Mouse (Mus musculus) spleen, adult 12 weeks (tissue): ENCODE measurements around the gene Ell.

Source experiments
- DNase-seq: peaks from one replicate; pipeline ENCODE4 v3.0.0; 2022; ENCODE audit warnings: low spot score

Ell gene

DNA sequence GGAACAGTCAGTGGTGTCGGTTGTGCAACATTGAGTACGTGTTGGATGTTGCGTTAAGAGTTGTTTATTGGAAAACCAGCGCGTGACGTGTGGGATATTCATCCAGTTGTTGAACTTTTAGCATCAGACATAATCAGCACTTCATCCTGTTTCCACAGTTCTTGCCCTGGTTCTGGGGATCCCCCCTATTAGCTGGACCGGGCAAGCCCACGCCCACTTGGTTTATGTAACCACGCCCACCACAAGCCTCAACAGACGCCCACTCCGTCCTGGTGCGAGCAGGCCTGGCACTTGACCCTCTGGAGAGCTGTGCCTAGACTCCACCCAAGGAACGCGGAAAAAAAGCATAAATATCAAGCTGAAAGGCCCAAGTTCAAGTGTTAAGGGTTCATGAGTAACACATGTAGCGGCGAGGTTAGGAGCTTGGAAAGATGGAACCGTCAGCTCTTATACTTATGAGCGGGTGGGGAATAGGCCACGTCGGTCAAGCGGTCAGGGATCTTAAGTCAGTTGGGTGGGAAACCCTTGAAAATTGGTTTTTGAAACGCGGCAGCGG lies 1.2 kb upstream of the Ell start:
- DNase-seq = peak; percentile 45

DNA sequence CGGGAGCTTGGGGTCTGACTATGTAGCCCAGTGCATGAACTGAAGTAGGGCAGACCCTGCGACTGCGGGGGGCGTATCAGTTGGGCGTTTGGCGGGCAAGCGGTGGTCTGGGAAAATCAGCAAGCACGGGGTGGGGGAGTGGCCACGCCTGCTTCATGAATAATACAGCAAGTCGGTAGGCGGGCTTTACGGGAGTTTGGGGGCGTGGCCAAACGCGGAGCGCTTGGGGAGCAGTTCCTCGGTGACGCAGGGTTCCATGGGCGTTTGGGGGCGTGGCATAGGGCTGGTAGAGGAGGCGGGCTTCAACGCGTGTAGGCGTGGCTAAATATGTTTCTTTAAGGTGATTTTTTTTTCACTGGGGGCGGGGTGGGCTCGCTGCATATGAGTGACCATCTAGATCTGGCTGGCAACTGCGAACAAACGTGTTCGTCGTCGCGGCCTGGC lies 602 bp upstream of the Ell start:
- peak; percentile 98 for DNase-seq

GRCm38 (mm10) chr8:70540013-70540506 lies 803 bp downstream of the Ell start:
- no peak for DNase-seq

DNA sequence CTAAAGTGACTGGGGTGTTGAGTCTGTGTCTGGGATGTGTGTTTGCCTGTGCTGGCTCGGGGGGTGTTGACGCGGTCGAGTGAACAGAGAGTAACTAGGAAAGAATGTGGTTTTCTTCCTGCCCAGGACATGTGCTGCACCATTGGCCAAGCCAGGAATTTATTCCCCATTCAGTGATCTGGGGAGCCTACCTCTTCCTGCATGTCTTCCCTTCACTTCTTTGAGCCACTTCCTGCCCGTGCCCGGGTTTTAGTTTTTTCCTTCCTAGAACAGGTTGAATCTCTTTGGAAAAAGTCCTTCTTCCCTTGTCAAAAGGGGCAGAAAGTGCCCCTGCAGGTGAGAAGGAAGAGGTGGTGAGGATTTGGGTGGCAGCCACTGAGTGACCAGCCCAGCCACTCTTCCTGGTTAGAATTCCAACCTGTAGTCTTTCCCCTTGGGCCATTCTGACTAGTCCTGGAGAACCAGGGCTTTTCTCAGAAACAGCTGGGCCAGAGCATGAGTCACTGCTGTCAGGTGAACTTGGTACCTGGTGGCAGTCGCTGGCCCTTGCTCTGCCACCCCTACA lies 1.3 kb downstream of the Ell start:
- no peak for DNase-seq

GRCm38 (mm10) chr8:70541081-70541480 lies 1.8 kb downstream of the Ell start:
- no peak for DNase-seq

DNA sequence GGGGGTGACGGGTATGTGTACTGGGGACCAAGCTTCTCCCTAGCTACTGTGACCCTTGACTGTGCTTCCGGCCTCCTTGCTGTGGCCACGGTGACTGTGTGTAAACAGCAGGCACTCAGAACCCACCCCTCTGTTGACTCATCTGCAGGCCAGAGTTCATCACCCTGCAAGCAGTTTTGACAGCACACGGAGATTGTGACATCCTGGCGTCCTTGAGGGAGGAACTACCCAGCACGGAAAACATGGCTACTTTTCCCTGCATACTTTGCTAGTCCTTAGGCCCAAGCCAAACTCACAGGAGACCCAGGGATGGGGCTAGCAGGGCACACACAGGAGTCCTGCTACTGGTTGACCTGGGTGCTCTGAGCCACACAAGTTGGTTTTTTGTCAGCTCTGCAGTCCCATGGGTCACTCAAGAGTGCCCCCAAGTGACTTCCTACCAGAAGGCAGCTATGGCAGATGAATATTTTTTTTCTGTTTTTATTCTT lies 5.0 kb downstream of the Ell start:
- DNase-seq = no peak

DNA sequence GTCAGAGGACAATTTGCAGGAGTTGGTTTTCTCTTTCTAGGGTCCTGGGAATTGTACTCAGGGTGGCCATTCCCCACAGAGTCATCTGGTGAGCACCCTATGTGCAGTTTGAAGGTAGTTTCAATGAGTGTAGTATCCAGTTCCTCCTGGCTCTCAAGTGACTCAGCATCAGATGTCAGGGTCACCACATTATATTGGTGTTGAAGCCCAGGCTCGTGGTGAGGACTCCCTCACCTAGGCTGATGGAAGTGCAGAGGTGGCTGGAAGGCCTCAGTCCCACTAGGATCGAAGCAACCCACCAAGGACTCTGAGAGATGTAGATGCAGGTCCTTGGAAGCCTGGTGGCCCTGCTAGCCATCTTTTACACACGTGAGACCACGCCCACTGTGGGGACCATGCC lies 7.2 kb downstream of the Ell start:
- no peak for DNase-seq

DNA sequence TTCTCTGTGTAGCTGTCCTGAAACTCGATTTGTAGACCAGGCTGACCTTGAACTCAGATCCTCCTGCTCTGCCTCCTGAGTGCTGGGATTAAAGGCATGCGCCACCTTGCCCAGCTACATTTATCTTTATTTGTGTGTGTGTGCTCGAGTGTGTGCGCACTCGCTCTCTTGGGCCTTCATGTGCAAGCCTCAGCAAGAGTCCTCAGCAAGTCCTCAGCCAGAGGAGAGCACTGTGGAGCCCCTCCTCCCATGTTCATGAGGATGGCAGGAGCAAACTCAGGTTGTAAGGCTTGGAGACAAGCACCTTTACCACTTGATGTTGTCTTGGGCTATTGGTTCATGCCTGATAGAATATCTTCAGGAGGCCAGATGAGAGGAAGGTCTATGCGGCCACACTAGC lies 8.5 kb downstream of the Ell start:
- no peak for DNase-seq

- DNase-seq = no peak
These were observed 10.3 kb downstream of the Ell start for GRCm38 (mm10) chr8:70549412-70550184.

DNA sequence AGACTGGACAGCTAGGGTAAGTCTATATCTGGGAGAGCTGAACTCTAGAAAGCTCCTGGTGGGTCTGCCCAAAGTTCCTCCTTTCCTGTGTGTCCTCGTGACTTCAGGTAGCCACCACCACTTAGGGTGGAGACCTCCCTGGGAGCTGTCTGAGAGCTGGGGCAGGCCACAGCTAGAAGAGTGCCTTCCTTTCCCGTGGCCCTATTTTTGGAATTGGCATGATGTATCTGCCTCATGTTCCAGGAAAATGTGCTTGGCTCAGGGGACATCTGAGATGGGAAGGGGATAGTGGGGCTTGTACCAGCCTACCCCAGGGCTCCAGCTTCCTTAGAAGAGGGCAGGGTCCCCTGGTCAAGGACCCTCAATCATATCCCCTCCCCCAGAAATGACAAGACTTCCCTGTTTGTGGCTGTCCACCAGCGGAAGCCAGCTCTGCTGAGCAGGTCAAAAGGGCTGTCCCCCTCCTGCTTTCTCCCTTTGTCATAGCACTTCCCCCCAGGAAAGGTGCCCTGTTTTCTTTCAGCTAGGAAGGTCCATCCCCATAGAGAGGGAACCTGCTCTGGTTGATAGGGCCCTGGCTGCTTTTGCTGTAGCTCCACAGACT lies 12.4 kb downstream of the Ell start:
- DNase-seq = no peak

- no peak for DNase-seq
These were observed 13.6 kb downstream of the Ell start for GRCm38 (mm10) chr8:70552836-70553235.

DNA sequence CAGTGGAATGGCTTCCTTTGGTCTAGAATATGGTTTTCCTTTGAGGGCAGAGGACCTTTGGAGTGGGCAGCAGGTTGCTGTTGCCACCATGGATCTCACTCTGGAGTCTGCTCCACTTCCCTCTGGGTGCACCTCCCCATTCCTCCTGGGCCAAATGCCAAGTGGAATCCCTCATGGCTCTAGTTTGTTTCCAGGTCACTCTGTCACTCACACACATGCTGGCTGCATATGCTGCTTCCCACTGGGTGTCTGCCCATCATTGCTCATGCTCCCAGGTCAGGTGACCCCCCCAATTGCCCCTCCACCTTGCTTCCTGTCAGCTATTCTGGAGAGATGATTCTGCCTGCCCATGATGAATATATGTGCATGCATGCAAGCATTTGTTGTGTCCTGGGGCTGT lies 14.5 kb downstream of the Ell start:
- DNase-seq = no peak

DNA sequence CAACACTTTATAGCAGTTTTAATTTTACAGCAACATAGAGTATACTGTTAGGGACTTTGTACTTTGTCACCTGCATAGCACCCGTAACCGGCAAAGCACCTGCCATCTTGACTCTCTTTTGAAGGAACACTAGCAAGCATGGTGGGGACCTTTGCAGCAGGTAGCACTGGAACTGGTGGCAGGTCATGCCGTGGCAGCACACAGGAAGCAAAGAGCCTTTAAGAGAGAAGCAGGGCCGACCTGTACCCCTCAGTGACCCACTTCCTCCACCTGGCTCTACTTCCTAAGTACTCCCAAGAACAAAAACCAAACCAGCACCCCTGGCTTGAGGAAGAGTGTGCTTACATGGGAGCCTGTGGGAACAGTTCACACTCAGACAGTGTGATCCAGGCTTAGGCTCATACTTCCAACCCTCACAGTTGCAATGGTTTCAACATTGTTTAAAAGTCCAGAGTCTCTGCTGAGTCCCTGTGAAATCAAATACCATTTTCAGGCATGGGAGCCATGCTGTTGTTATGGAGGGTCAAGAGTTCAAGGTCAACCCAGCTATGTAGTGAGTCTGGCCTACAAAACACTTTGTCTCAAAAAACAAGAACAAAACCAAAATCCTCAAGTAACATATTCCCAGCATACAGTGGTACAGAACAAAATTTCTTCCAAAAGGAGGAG lies 16.0 kb downstream of the Ell start:
- DNase-seq = no peak

GRCm38 (mm10) chr8:70558334-70558733 lies 19.1 kb downstream of the Ell start:
- no peak for DNase-seq

DNA sequence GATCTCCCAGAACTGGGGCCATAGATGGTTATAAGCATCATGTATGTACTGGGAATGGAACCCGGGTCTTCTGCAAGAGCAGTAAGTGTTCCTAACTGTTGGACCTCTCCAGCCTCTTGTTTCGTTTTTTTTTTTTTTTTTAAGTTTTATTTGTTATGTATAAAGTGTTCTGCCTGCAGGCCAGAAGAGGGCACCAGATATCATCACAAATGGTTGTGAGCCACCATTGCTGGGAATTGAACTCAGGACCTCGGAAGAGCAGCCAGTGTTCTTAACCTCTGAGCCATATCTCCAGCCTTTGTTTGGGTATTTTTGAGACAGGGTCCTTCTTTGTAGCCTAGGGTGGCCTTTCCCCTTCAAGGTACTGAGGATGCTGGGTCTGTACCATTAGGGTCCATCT lies 19.7 kb downstream of the Ell start:
- DNase-seq = no peak

- no peak for DNase-seq
These were observed 20.8 kb downstream of the Ell start for GRCm38 (mm10) chr8:70560096-70560495.

DNA sequence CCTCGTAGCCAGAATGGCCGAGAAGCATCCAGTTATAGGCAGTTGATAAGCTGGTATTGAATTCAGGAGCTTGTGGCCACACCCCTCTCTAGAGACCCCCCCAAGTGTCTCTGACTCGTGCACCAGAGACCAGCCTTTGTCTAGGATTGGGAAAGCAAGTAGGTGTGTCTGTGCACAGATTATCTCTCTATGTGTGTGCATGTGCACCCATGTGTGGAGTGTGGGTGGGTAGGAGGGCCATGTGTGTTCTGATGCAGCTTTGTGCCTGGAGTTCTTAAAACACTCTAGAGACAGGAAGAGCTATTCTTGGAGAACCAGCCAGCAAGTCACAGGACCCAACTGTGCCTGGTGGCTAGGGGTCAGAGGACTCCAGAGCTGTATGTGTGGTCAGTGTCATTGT lies 21.3 kb downstream of the Ell start:
- DNase-seq = no peak

GRCm38 (mm10) chr8:70561357-70561756 lies 22.1 kb downstream of the Ell start:
- no peak for DNase-seq

DNA sequence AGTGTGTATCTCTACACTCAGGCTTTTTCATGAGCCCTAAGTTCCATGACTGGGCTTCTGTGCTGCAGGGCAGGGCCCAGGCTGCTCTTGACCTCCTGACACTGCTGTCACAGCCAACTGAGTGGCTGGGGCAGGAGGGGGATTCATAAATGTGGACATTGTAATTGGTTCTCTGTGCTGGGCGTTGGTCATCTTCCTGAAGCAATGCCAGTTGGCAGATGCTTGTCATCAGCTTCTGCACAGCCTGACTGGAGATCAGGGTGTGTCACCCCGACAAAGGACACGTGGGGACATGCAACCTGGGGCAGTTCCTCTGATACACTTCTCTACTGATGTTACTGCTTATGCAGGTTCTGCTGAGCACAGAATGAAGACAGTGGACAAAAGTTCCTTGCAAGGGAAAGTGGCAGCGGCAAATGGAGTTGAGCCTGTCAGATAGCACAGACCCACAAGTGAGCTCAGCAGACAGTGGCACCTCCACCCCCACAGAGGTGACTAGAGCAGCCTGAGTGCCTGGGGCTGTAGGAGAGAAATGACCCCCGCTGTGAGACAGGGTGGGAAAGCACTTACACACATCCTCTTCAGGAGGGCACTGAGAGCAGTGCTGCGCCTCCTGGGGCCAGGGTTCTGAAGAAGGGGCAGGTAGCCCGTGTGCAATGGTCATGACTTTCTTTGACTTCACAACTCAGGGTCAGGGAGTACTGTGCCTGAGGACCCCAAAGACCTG lies 22.7 kb downstream of the Ell start:
- DNase-seq = no peak

DNA sequence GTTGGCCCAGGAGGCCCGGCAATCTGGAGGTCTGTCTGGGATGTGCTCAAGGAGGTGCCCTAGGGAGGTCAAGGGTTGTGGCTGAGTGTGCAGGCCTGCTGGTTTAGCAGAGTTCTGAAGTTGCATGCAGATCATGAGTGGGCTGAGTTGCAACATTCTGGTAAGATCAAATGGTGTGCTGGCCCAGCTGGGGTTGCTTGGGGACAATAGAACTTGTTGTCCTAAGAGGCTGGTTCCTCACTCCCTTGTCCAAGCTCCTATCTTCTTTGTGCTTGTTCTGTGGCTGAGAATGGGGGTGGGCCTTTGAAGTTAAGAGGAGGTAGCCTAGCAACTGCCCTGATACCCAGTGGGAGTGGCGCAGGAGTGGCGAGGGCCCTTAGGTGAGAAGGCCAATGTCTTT lies 23.5 kb downstream of the Ell start:
- no peak for DNase-seq

DNA sequence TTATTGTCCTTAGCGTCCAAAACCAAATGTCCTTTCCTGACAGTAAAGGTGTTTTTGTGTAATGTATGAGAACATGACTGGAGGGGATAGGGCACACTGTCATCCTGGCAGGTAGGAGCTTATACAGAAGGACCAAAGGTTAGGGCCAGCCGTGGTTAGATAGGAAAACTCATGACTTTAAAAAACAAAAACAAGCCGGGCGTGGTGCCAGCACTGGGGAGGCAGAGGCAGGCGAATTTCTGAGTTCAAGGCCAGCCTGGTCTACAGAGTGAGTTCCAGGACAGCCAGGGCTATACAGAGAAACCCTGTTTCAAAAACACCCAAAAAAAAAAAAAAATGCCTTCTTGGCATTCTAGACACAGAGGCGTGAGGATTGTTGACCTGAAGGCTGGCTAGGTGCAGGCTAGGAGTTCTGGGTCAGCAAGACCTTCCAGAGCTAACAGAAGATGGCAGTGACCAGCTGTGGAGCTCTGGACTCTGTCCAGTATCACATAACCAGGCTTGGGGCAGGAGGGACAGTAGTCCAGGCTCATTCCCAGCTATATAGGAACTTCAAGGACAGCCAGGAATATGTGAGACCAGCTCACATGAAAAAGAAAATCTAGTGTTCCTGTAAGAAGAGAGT lies 24.6 kb downstream of the Ell start:
- DNase-seq = no peak
